Mouse (Mus musculus) lung, embryonic 16.5 days (tissue): ENCODE data around the gene Dop1b. TPM values are rescaled to one million over a fixed set of nuclear protein-coding genes. Genes with fewer than 3 reads are reported as not detected.

Source experiments
- ATAC-seq: fragments of 200-750 bp; cut with Nextera tagmentation; 2 replicates; pipeline ENCODE4 v1.8.0; 2017; ENCODE audit warnings: low read depth, mild to moderate bottlenecking, moderate library complexity
- H3K27ac ChIP-seq: fragments of 300-500 bp; sonication (generic); 2 replicates; pipeline ENCODE4 v1.5.1; 2014; ENCODE audit warnings: mild to moderate bottlenecking, control low read depth, low read length
- H3K27me3 ChIP-seq: fragments of 300-500 bp; sonication (generic); 2 replicates; pipeline ENCODE4 v1.6.1; 2014; ENCODE audit warnings: low read depth, low read length, mixed read lengths; ENCODE audit not compliant: control insufficient read depth, insufficient read depth
- H3K36me3 ChIP-seq: fragments of 300-500 bp; sonication (generic); 2 replicates; pipeline ENCODE4 v1.6.1; 2014; ENCODE audit warnings: low read length; ENCODE audit not compliant: control insufficient read depth, insufficient read depth
- H3K4me1 ChIP-seq: fragments of 300-500 bp; sonication (generic); replicated peaks from 2 replicates; pipeline ENCODE4 v1.6.1; 2014; ENCODE audit warnings: low read length, mixed read lengths; ENCODE audit not compliant: control insufficient read depth, insufficient read depth
- H3K4me2 ChIP-seq: fragments of 300-500 bp; sonication (generic); 2 replicates; pipeline ENCODE4 v1.6.1; 2014; ENCODE audit warnings: low read depth, low read length, control low read depth
- H3K4me3 ChIP-seq: fragments of 300-500 bp; sonication (generic); 2 replicates; pipeline ENCODE4 v1.5.1; 2014; ENCODE audit warnings: mild to moderate bottlenecking, low read length, control low read depth
- H3K9ac ChIP-seq: fragments of 300-500 bp; sonication (generic); 2 replicates; pipeline ENCODE4 v1.6.1; 2014; ENCODE audit warnings: low read length, control low read depth
- H3K9me3 ChIP-seq: fragments of 300-500 bp; sonication (generic); 2 replicates; pipeline ENCODE4 v1.6.1; 2016; ENCODE audit warnings: low read length; ENCODE audit not compliant: control insufficient read depth
- WGBS: fragments of 180-500 bp; shearing (Covaris S2); extraction: QIAGEN DNeasy Blood & Tissue Kit; methylation state at CpG from one replicate; pipeline ENCODE4 v1.1.7; 2014; 5-methylcytosine and 5-hydroxymethylcytosine counted together
- polyA plus RNA-seq: library from polyadenylated mRNA; unstranded; fragments of >200 nt; fragmentation: Nextera tagmentation; extraction: Ambion mirVana; gene quantifications from 2 replicates; pipeline ENCODE4 v1.2.1, GENCODE M21; 2015

The Dop1b gene
- polyA plus RNA-seq, 1 experiment from 2014 or later, result 19.3 TPM

GRCm38 (mm10) chr16:93794845-93795244 is 83.1 kb downstream of the Dop1b start:
- peaks cover under 1% of the 10 kb centered on the region; the same call in 1 of the 2 replicates for H3K36me3 ChIP-seq
- H3K4me2 ChIP-seq, result no peak overlapping the region
- H3K9ac ChIP-seq, result no peak overlapping the region
- no peaks in the 10 kb centered on the region for H3K9me3 ChIP-seq
- H3K4me3 ChIP-seq, result no peak overlapping the region
- no peak overlapping the region for H3K27ac ChIP-seq
- no peaks in the 10 kb centered on the region for H3K27me3 ChIP-seq
- no peak for ATAC-seq
- peaks cover 15% of the 10 kb centered on the region for H3K4me1 ChIP-seq
- WGBS, result 76% methylated on average over 5 of the region's 5 CpGs

DNA sequence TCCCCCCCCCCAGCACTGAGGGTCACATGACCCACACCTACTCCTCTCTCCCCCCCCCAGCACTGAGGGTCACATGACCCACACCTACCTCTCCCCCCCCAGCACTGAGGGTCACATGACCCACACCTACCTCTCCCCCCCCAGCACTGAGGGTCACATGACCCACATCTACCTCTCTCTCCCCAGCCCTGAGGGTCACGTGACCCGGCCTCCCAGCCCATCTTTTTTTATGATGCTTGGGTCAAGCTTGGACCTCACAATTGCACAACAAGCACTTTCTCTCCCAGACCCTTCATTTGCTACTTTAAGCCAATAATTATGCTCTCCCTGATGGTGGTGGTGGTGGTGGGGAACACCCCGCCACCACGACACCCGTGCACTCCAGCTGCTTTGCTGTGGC is 83.7 kb downstream of the Dop1b start:
- peaks cover 5% of the 10 kb centered on the region for H3K36me3 ChIP-seq
- H3K27me3 ChIP-seq, result no peaks in the 10 kb centered on the region
- no peak overlapping the region for H3K4me3 ChIP-seq
- no peak overlapping the region for H3K9ac ChIP-seq
- peaks cover 15% of the 10 kb centered on the region for H3K4me1 ChIP-seq
- no peak overlapping the region for H3K4me2 ChIP-seq
- no peak for ATAC-seq
- H3K9me3 ChIP-seq, result no peaks in the 10 kb centered on the region
- H3K27ac ChIP-seq, result no peak overlapping the region
- WGBS, result 89% methylated on average over 5 of the region's 5 CpGs

DNA sequence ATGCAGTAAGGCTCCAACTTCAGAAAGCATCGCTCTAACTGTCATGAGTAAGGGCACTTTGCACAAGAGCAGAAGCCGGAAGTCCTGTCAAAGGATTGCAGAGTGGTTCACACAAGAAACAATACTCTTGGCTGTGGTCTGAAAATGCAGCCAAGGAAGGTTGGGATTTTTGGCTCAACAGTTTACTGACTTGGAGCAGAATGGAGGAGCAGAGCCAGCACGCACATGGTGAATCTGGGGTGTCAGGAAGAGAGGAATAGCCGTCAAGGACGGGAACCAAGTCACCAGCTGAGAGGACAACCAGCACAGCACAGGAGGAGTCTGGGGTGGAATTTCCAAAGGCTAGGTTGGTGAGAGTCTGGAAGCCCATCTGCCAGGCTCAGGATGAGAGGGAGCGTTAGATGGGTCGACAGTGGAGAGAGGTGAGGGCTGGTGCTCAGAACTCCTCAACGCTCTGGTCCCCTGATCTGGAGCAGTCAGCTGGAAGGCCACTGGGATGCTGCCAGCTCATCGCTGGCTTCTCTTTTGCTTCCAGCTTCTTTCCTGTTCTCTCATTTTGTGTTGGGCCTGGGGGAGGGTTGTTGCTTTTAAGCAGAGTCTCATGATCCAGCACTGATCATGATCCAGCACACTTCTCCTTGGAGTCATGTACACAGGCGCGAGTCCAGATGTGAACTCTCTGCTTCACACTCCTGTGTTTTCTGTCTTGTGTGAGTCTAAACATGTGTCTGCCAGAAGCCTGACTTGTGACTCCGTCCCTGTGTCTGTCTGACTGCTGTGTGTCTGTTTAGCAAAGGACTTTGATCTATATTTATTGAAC is 85.5 kb downstream of the Dop1b start:
- H3K4me3 ChIP-seq, result no peak overlapping the region
- peaks cover 15% of the 10 kb centered on the region for H3K4me1 ChIP-seq
- no peaks in the 10 kb centered on the region for H3K27me3 ChIP-seq
- peaks cover 5% of the 10 kb centered on the region for H3K36me3 ChIP-seq
- no peaks in the 10 kb centered on the region for H3K9me3 ChIP-seq
- H3K9ac ChIP-seq, result no peak overlapping the region
- no peak overlapping the region; the same call in 1 of the 2 replicates for H3K4me2 ChIP-seq
- peak; percentile 87 for ATAC-seq
- 53% methylated on average over 12 of the region's 12 CpGs for WGBS
- peak overlapping the region; percentile 71 for H3K27ac ChIP-seq

DNA sequence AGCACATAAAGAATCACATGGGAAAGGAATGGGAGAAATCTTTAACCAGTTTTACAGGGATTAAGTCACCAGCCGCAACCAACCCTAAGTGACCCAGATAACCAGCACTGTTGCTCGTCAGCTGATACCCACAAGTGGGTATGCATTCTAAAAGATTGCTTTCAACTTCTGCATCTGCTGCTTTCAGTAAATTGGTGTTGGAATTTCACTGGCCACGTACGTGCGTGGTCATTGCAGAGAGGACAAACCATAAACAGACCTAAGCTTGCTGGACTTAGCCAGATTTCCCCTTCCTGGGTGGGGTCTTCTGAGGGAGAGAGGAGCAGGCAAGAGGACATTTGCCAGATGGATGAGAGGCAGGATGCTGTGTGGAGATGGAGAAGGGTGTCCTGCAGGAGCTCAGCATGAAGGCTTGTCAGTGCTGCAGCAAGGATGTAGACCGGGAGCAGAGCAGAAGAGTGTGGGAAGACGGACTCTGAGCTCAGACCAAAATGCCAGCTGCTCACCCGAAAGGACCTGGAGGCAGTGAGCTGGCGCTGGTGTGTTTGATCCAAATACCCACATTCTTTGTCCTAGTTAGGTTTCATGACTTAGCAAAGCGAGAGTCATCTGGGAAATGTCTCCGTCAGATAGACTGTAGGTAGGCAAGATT is 86.3 kb downstream of the Dop1b start:
- H3K9me3 ChIP-seq, result no peaks in the 10 kb centered on the region
- H3K27me3 ChIP-seq, result no peaks in the 10 kb centered on the region
- H3K4me1 ChIP-seq, result peaks cover 15% of the 10 kb centered on the region
- peak; percentile 20; the same call in 1 of the 2 replicates for ATAC-seq
- no peak overlapping the region for H3K9ac ChIP-seq
- peak overlapping the region; percentile 10 for H3K27ac ChIP-seq
- no peak overlapping the region for H3K4me3 ChIP-seq
- no peak overlapping the region for H3K4me2 ChIP-seq
- 65% methylated on average over 11 of the region's 11 CpGs for WGBS
- peaks cover 5% of the 10 kb centered on the region for H3K36me3 ChIP-seq

DNA sequence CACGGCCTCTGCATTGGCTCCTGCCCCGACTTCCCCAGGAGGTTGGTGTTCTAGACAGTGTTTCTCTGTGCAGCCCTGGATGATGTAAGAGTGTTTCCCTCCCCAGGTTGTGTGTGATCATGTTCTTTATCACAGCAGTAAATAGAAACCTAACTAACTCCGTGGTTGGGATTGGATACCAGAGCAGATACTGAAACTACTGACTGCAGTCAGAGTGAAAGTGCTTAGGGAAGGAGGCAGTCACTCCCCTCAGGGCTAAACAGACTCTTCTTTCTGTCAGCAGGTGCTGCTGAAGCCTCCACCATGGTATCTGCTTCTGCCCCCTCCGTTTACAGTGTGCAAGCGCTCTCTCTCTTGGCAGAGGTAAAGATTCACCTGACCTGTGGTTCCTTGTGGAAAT is 86.9 kb downstream of the Dop1b start:
- Histone ChIP-seq H3K9ac (no peak overlapping the region), H3K4me2 (no peak overlapping the region), H3K27me3 (no peaks in the 10 kb centered on the region), H3K36me3 (peaks cover 5% of the 10 kb centered on the region), H3K4me1 (peaks cover 15% of the 10 kb centered on the region), H3K4me3 (no peak overlapping the region), H3K27ac (no peak overlapping the region), H3K9me3 (no peaks in the 10 kb centered on the region)
- WGBS, result 62% methylated on average over 5 of the region's 5 CpGs
- no peak for ATAC-seq

DNA sequence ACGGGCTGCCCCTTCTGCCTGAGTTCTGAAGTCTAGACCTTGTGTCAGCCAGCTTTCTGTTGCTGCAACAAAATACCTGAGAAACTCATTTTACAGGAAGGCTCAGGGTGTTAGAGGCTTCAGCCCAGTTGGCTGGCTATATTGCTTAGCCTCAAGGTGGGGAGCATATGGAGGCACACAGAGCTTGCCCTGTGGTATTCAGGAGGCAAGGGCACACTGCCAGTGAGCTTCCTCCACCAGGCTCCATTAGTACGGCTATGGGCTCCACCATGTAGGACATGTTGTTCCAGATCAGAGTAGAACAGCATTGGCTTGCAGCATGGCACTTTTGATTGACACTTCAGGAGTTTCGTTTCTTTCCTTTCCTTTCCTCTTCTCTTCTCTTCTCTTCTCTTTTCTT is 87.4 kb downstream of the Dop1b start:
- no peak overlapping the region for H3K4me2 ChIP-seq
- no peak overlapping the region for H3K9ac ChIP-seq
- no peak for ATAC-seq
- peaks cover 15% of the 10 kb centered on the region for H3K4me1 ChIP-seq
- H3K36me3 ChIP-seq, result peaks cover 5% of the 10 kb centered on the region
- H3K4me3 ChIP-seq, result no peak overlapping the region
- WGBS, result 85% methylated on average over 3 of the region's 3 CpGs
- no peaks in the 10 kb centered on the region for H3K27me3 ChIP-seq
- no peaks in the 10 kb centered on the region for H3K9me3 ChIP-seq
- H3K27ac ChIP-seq, result no peak overlapping the region

DNA sequence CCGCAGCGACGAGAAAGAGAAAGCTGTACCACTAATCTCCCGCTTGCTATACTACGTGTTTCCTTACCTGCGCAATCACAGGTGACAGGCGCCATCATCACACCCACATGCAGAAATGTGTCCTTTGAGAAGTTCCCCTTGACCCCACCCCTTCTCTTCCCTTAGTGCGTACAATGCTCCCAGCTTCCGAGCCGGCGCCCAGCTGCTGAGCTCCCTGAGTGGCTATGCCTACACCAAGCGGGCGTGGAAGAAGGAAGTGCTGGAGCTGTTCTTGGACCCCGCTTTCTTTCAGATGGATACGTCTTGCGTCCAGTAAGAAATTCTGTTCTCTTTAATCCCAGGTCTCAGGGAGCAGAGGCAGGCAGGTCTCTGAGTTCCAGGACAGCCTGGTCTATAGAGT is 88.2 kb downstream of the Dop1b start:
- H3K9me3 ChIP-seq, result no peaks in the 10 kb centered on the region
- H3K36me3 ChIP-seq, result peaks cover 5% of the 10 kb centered on the region
- H3K27me3 ChIP-seq, result no peaks in the 10 kb centered on the region
- H3K4me3 ChIP-seq, result no peak overlapping the region
- WGBS, result 91% methylated on average over 16 of the region's 16 CpGs
- H3K4me2 ChIP-seq, result no peak overlapping the region
- no peak overlapping the region for H3K27ac ChIP-seq
- H3K9ac ChIP-seq, result no peak overlapping the region
- peaks cover 15% of the 10 kb centered on the region for H3K4me1 ChIP-seq
- no peak for ATAC-seq

DNA sequence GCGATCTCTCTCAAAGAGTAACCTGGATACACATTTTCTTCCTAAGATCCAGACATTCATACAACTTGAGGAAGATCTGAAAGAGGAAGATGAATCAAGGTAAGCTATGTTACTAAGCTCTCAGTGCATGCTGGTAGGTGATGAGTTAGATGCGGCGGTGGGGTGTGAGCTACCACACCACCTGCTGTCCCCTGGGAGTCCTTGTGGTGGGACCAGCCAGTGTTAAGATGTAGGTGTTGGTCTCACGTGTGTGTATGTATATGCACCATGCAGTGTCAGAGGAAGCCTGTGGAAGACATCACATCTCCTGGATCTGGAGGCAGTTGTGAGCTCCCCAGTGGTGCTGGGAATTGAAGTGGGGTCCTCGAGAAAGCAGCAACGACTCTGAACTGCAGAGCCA is 95.5 kb downstream of the Dop1b start:
- Histone ChIP-seq H3K4me2 (no peak overlapping the region), H3K4me1 (peaks cover 21% of the 10 kb centered on the region), H3K9me3 (peaks cover 5% of the 10 kb centered on the region), H3K4me3 (no peak overlapping the region), H3K36me3 (peaks cover 11% of the 10 kb centered on the region), H3K27me3 (no peaks in the 10 kb centered on the region), H3K9ac (no peak overlapping the region), H3K27ac (no peak overlapping the region)
- 90% methylated on average over 6 of the region's 6 CpGs for WGBS
- no peak for ATAC-seq

GRCm38 (mm10) chr16:93807961-93808554 is 96.4 kb downstream of the Dop1b start:
- H3K36me3 ChIP-seq, result peaks cover 15% of the 10 kb centered on the region
- H3K27ac ChIP-seq, result peak overlapping the region; percentile 79
- H3K4me1 ChIP-seq, result peaks cover 21% of the 10 kb centered on the region
- ATAC-seq, result peak; percentile 91
- 18% methylated on average over 8 of the region's 8 CpGs for WGBS
- peaks cover 7% of the 10 kb centered on the region for H3K9me3 ChIP-seq
- no peak overlapping the region for H3K4me3 ChIP-seq
- H3K9ac ChIP-seq, result no peak overlapping the region
- H3K4me2 ChIP-seq, result no peak overlapping the region
- H3K27me3 ChIP-seq, result no peaks in the 10 kb centered on the region
